Comparison of ENCODE assay signal across 12 mouse cellular contexts in the genomic region with DNA sequence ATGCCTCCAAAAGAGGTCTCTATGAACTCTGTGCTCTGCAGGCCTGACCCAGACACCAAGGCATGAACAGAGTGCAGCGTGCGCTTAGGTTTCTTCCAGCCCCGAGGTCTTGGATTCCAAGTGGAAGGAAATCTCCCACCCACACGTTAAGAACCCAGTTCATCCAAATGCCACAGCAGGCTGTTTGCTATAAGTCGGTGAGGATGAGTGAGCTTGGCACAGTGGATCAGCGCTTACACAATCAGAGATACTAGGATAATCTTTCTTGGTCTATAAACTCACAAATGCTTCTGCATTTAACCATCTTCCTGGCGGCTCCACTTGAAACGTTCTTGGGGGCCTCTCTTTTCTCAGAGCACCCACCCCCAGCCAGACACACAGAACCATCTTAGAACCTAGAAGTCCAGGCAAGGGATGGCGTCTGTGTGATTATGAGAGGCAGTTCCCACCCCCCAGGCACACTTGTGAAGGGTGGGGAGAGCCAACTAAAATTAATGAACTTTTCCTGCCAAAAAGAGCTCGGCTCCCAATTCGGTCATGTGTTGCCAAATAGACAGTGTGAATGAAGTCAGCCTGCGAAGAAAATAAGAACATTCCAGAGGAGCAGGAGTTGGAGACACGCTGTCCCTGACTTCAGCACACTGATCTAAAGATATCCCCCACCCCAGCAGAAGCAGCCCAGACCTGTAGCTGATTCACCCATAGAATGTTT.
DNase-seq lines count a peak whose midpoint lies in the region; ATAC-seq and TF ChIP-seq lines count a peak whose summit lies in the region.
"Had no signal": no experiment of that assay in that cellular context is flagged by ENCODE, and none has a peak within 500 bp of the region (broad histone marks: within the 10 kb centered on the region; RNA-seq: fewer than 3 reads in every experiment).

No protein-coding gene starts in this region.

- peaks cover 25% of the 10 kb centered on the region for H3K4me1 ChIP-seq in lung, embryonic 14.5 days (ENCODE audit: insufficient read depth)
- H3K4me1 ChIP-seq in lung, adult 2 months (ENCODE audit: control insufficient read depth, insufficient read depth, low read length) = peaks cover 6% of the 10 kb centered on the region

- H3K9me3 ChIP-seq in lung, embryonic 14.5 days (ENCODE audit: low read depth, low read length) = no peaks in the 10 kb centered on the region
- H3K9me3 ChIP-seq: neural tube, embryonic 12.5 days had no signal

- no peak for TF ChIP-seq CTCF in lung, embryonic 14.5 days (IDR thresholded peaks at IDR 0.05; ENCODE audit: low read depth)
- TF ChIP-seq CTCF in lung, adult 2 months (IDR thresholded peaks at IDR 0.05; ENCODE audit: insufficient read depth, low read length) = no peak

- TF ChIP-seq POLR2A in lung, adult 2 months (IDR thresholded peaks at IDR 0.05; ENCODE audit: borderline replicate concordance, extremely low read depth, low read depth, low read length) = no peak

- 52% methylated on average over 13 of the region's 13 CpGs for WGBS in lung, embryonic 14.5 days
- WGBS in lung, adult 2 months = 59% methylated on average over 13 of the region's 13 CpGs

- no peaks in the 10 kb centered on the region for H3K36me3 ChIP-seq in lung, embryonic 14.5 days (ENCODE audit: insufficient read depth)
- H3K36me3 ChIP-seq: neural tube, embryonic 12.5 days had no signal

- H3K9ac ChIP-seq in lung, embryonic 14.5 days = no peak overlapping the region
- H3K9ac ChIP-seq: neural tube, embryonic 12.5 days had no signal

- H3K27ac ChIP-seq in lung, embryonic 14.5 days (ENCODE audit: low read depth) = no peak overlapping the region
- H3K27ac ChIP-seq: neural tube, embryonic 12.5 days had no signal

- 0 out of 2 replicates have a peak overlapping the region, but pooled peaks have one; percentile 3 for H3K4me2 ChIP-seq in lung, embryonic 14.5 days
- H3K4me2 ChIP-seq: liver, embryonic 11.5 days; neural tube, embryonic 12.5 days had no signal

- peak; percentile 81 for DNase-seq in lung, embryonic 14.5 days
- DNase-seq in lung, adult 2 months = no peak
- peak; percentile 69 for DNase-seq in fat pad, adult 2 months (ENCODE audit: extremely low read depth, low read depth, low spot score)
- DNase-seq in layer of hippocampus, adult 8-10 months (ENCODE audit: low spot score in 2 of 2) = peak; percentile 55 to 61
- peak; percentile 65 to 73 for DNase-seq in right cerebral cortex, postnatal 10 days (ENCODE audit: low spot score in 2 of 2)
- no peak for DNase-seq in cerebellum, adult 8-10 months
- no peak for DNase-seq in gastrocnemius, postnatal 10 days
- DNase-seq: gastrocnemius, postnatal 14 days; thymus, adult 18-20 months had no signal

- no peak overlapping the region for H3K4me3 ChIP-seq in lung, embryonic 14.5 days (ENCODE audit: low read depth, low read length)
- H3K4me3 ChIP-seq in lung, adult 2 months (replicated peaks; ENCODE audit: extremely low read depth, low read depth, low read length) = no peak overlapping the region
- H3K4me3 ChIP-seq: neural tube, embryonic 12.5 days had no signal

- no peaks in the 10 kb centered on the region for H3K27me3 ChIP-seq in lung, embryonic 14.5 days (ENCODE audit: insufficient read depth, low read length)
- H3K27me3 ChIP-seq: neural tube, embryonic 12.5 days had no signal

- ATAC-seq in lung, embryonic 14.5 days (ENCODE audit: insufficient read depth) = peak; percentile 52; the same call in 1 of the 2 replicates
- ATAC-seq: inflammation-experienced regulatory T-cells, adult 6 months had no signal

Comparison
In these comparisons a context has a peak if more than half of its experiments do, and no peak if none do; other contexts are left out.
1. DNase-seq: peak in lung, embryonic 14.5 days (single experiment), fat pad, adult 2 months (single experiment), layer of hippocampus, adult 8-10 months (2 of 2) and right cerebral cortex, postnatal 10 days (2 of 2); none in lung, adult 2 months (single experiment), cerebellum, adult 8-10 months (single experiment) and gastrocnemius, postnatal 10 days (single experiment).